Mouse (Mus musculus): Measurements from ENCODE around the gene Gabrb2.

- TF ChIP-seq CTCF (IDR thresholded peaks at IDR 0.05; ENCODE audit: extremely low read depth, insufficient read depth, low read length) (no peak), POLR2A (IDR thresholded peaks at IDR 0.05; ENCODE audit: extremely low read depth, insufficient read depth, low read length) (no peak)
Measured at GRCm38 (mm10) chr11:42501166-42501565, 81.6 kb downstream of the Gabrb2 start.
